Mouse (Mus musculus): ENCODE measurements at regions not wholly inside any gene's neighbourhood (a gene's known extent, or its start where the extent isn't known, plus 50 kb on each side); places are given as distances from the start of the nearest gene placed in this dataset.

- TF ChIP-seq GATA1 (IDR thresholded peaks at IDR 0.05; ENCODE audit: borderline replicate concordance, low read length) = no peak
- TF ChIP-seq FLI1 (IDR thresholded peaks at IDR 0.05; ENCODE audit: low read length) = no peak
Observed at GRCm38 (mm10) chr15:93956801-93957200, 361.1 kb upstream of the Prickle1 start.
